Mouse (Mus musculus) myocyte (in vitro differentiated cells): ENCODE measurements at regions not wholly inside any gene's neighbourhood (a gene's known extent, or its start where the extent isn't known, plus 50 kb on each side); places are given as distances from the start of the nearest gene placed in this dataset.
A peak's percentile ranks its signal among the peaks of the same experiment; 100 is the strongest.

Experiments
- H3K27me3 ChIP-seq: one replicate; pipeline ENCODE4 v1.6.1; 2011; ENCODE audit not compliant: control insufficient read depth, insufficient read depth, insufficient read length
- H3K36me3 ChIP-seq: one replicate; pipeline ENCODE4 v1.6.1; 2011; ENCODE audit not compliant: control insufficient read depth, insufficient read depth
- H3K4me2 ChIP-seq: one replicate; pipeline ENCODE4 v1.6.1; 2011; ENCODE audit warnings: low read depth, control low read depth
- H3K4me3 ChIP-seq: one replicate; pipeline ENCODE4 v1.5.1; 2011; ENCODE audit warnings: mild to moderate bottlenecking, control low read depth, moderate library complexity
- H3K79me2 ChIP-seq: one replicate; pipeline ENCODE4 v1.6.1; 2011; ENCODE audit not compliant: control insufficient read depth, insufficient read depth
- H3ac ChIP-seq: one replicate; pipeline ENCODE4 v1.6.1; 2011; ENCODE audit not compliant: control insufficient read depth, insufficient read length
- CEBPB ChIP-seq: IDR thresholded peaks from 2 replicates; pipeline ENCODE4 v1.6.1; 2011; ENCODE audit warnings: mild to moderate bottlenecking, moderate library complexity; ENCODE audit not compliant: poor library complexity, insufficient read depth, severe bottlenecking
- E2F4 ChIP-seq: IDR thresholded peaks from one replicate; pipeline ENCODE4 v1.6.1; 2011; ENCODE audit warnings: mild to moderate bottlenecking, control low read depth, moderate library complexity; ENCODE audit not compliant: insufficient read depth
- MAX ChIP-seq: IDR thresholded peaks from one replicate; pipeline ENCODE4 v1.6.1; 2011; ENCODE audit warnings: low read depth, mild to moderate bottlenecking, control low read depth
- MYOD1 ChIP-seq, 3 experiments: IDR thresholded peaks; one replicate each; pipeline ENCODE4 v1.6.1; 2011; ENCODE audit warnings: control low read depth in 2 of 3, low read depth in 2 of 3, mild to moderate bottlenecking in 2 of 3, moderate library complexity in 1 of 3; ENCODE audit not compliant: insufficient read length in 2 of 3, control insufficient read depth in 1 of 3
- MYOG ChIP-seq, 3 experiments: IDR thresholded peaks; one replicate each; pipeline ENCODE4 v1.6.1; 2011; ENCODE audit warnings: control low read depth in 2 of 3, low read depth in 2 of 3, mild to moderate bottlenecking in 2 of 3; ENCODE audit not compliant: insufficient read length in 2 of 3, control insufficient read depth in 1 of 3, insufficient read depth in 1 of 3
- POLR2A ChIP-seq: IDR thresholded peaks from one replicate; pipeline ENCODE4 v1.6.1; 2011; ENCODE audit warnings: low read depth, mild to moderate bottlenecking, control low read depth, moderate library complexity; ENCODE audit not compliant: insufficient read length
- POLR2AphosphoS2 ChIP-seq: IDR thresholded peaks from one replicate; pipeline ENCODE4 v1.6.1; 2011; ENCODE audit warnings: low read depth, control low read depth; ENCODE audit not compliant: insufficient read length
- REST ChIP-seq: IDR thresholded peaks from one replicate; pipeline ENCODE4 v1.6.1; 2011; ENCODE audit warnings: mild to moderate bottlenecking, control low read depth, moderate library complexity; ENCODE audit not compliant: insufficient read depth, insufficient read length
- SRF ChIP-seq: IDR thresholded peaks from one replicate; pipeline ENCODE4 v1.6.1; 2011; ENCODE audit warnings: low read depth; ENCODE audit not compliant: control insufficient read depth, insufficient read length
- TCF12 ChIP-seq: IDR thresholded peaks from one replicate; pipeline ENCODE4 v1.6.1; 2011; ENCODE audit warnings: mild to moderate bottlenecking, control low read depth; ENCODE audit not compliant: poor library complexity, insufficient read depth, severe bottlenecking
- TCF3 ChIP-seq: IDR thresholded peaks from one replicate; pipeline ENCODE4 v1.6.1; 2011; ENCODE audit warnings: low read depth, control low read depth; ENCODE audit not compliant: insufficient read length
- USF1 ChIP-seq: IDR thresholded peaks from one replicate; pipeline ENCODE4 v1.6.1; 2011; ENCODE audit warnings: low read depth, mild to moderate bottlenecking, control low read depth, moderate library complexity

GRCm38 (mm10) chr13:44055573-44056491 lies 271.3 kb downstream of the Cd83 start:
- Histone ChIP-seq H3K36me3 (no peaks in the 10 kb centered on the region), H3K4me3 (no peak overlapping the region), H3K79me2 (no peaks in the 10 kb centered on the region), H3ac (no peak overlapping the region), H3K4me2 (no peak overlapping the region), H3K27me3 (no peaks in the 10 kb centered on the region)
- no peak for TF ChIP-seq MYOG (IDR thresholded peaks at IDR 0.05; ENCODE audit: control insufficient read depth in 1 of 3, insufficient read depth in 1 of 3, insufficient read length in 2 of 3, low read depth in 2 of 3)
- TF ChIP-seq SRF, result no peak
- TF ChIP-seq USF1, result no peak
- TF ChIP-seq TCF12, result no peak
- TF ChIP-seq E2F4, result no peak
- no peak for TF ChIP-seq TCF3
- no peak for TF ChIP-seq CEBPB
- no peak for TF ChIP-seq POLR2A
- TF ChIP-seq POLR2AphosphoS2, result no peak
- TF ChIP-seq MAX, result no peak
- TF ChIP-seq REST, result no peak
- TF ChIP-seq MYOD1 (IDR thresholded peaks at IDR 0.05; ENCODE audit: control insufficient read depth in 1 of 3, insufficient read length in 2 of 3, low read depth in 2 of 3), result no peak

- TF ChIP-seq MAX (no peak), MYOG (IDR thresholded peaks at IDR 0.05; ENCODE audit: control insufficient read depth in 1 of 3, insufficient read depth in 1 of 3, insufficient read length in 2 of 3, low read depth in 2 of 3) (no peak), POLR2A (no peak), E2F4 (no peak), MYOD1 (IDR thresholded peaks at IDR 0.05; ENCODE audit: control insufficient read depth in 1 of 3, insufficient read length in 2 of 3, low read depth in 2 of 3) (no peak), USF1 (no peak), REST (no peak), SRF (no peak), CEBPB (no peak), TCF12 (no peak), POLR2AphosphoS2 (no peak), TCF3 (no peak)
- Histone ChIP-seq H3K36me3 (no peaks in the 10 kb centered on the region), H3K79me2 (no peaks in the 10 kb centered on the region), H3K4me2 (no peak overlapping the region), H3K4me3 (no peak overlapping the region), H3K27me3 (no peaks in the 10 kb centered on the region), H3ac (no peak overlapping the region)
Observed at GRCm38 (mm10) chr13:44056716-44057115, 272.1 kb downstream of the Cd83 start.

- TF ChIP-seq SRF (no peak), TCF12 (no peak), E2F4 (no peak), MYOG (IDR thresholded peaks at IDR 0.05; ENCODE audit: control insufficient read depth in 1 of 3, insufficient read depth in 1 of 3, insufficient read length in 2 of 3, low read depth in 2 of 3) (no peak), TCF3 (no peak), REST (no peak), USF1 (no peak), MYOD1 (IDR thresholded peaks at IDR 0.05; ENCODE audit: control insufficient read depth in 1 of 3, insufficient read length in 2 of 3, low read depth in 2 of 3) (no peak), POLR2A (no peak), POLR2AphosphoS2 (no peak), MAX (no peak), CEBPB (no peak)
- H3K27me3 ChIP-seq, result no peaks in the 10 kb centered on the region
- H3K79me2 ChIP-seq, result no peaks in the 10 kb centered on the region
- no peak overlapping the region for H3K4me3 ChIP-seq
- no peak overlapping the region for H3K4me2 ChIP-seq
- H3K36me3 ChIP-seq, result no peaks in the 10 kb centered on the region
- H3ac ChIP-seq, result no peak overlapping the region
Observed at GRCm38 (mm10) chr13:44057542-44057941, 273.0 kb downstream of the Cd83 start.

GRCm38 (mm10) chr13:44058277-44058676 lies 273.7 kb downstream of the Cd83 start:
- Histone ChIP-seq H3K36me3 (no peaks in the 10 kb centered on the region), H3ac (no peak overlapping the region), H3K4me3 (no peak overlapping the region), H3K27me3 (no peaks in the 10 kb centered on the region), H3K79me2 (no peaks in the 10 kb centered on the region), H3K4me2 (no peak overlapping the region)
- TF ChIP-seq E2F4, result no peak
- no peak for TF ChIP-seq MAX
- TF ChIP-seq TCF12, result no peak
- no peak for TF ChIP-seq USF1
- TF ChIP-seq REST, result no peak
- no peak for TF ChIP-seq POLR2AphosphoS2
- no peak for TF ChIP-seq SRF
- no peak for TF ChIP-seq MYOD1 (IDR thresholded peaks at IDR 0.05; ENCODE audit: control insufficient read depth in 1 of 3, insufficient read length in 2 of 3, low read depth in 2 of 3)
- no peak for TF ChIP-seq MYOG (IDR thresholded peaks at IDR 0.05; ENCODE audit: control insufficient read depth in 1 of 3, insufficient read depth in 1 of 3, insufficient read length in 2 of 3, low read depth in 2 of 3)
- no peak for TF ChIP-seq CEBPB
- no peak for TF ChIP-seq POLR2A
- no peak for TF ChIP-seq TCF3

- H3ac ChIP-seq, result no peak overlapping the region
- no peaks in the 10 kb centered on the region for H3K36me3 ChIP-seq
- no peaks in the 10 kb centered on the region for H3K27me3 ChIP-seq
- no peak overlapping the region for H3K4me2 ChIP-seq
- H3K79me2 ChIP-seq, result no peaks in the 10 kb centered on the region
- TF ChIP-seq MAX, result no peak
- TF ChIP-seq MYOG (IDR thresholded peaks at IDR 0.05; ENCODE audit: control insufficient read depth in 1 of 3, insufficient read depth in 1 of 3, insufficient read length in 2 of 3, low read depth in 2 of 3), result peak in 1 of 3 experiments; percentile 64
- TF ChIP-seq E2F4, result no peak
- TF ChIP-seq USF1, result no peak
- no peak for TF ChIP-seq REST
- peak in 2 of 3 experiments; percentile 12 to 91 for TF ChIP-seq MYOD1 (IDR thresholded peaks at IDR 0.05; ENCODE audit: control insufficient read depth in 1 of 3, insufficient read length in 2 of 3, low read depth in 2 of 3)
- TF ChIP-seq POLR2AphosphoS2, result no peak
- no peak for TF ChIP-seq POLR2A
- no peak for TF ChIP-seq SRF
- no peak for TF ChIP-seq TCF12
- TF ChIP-seq TCF3, result no peak
- no peak for TF ChIP-seq CEBPB
- H3K4me3 ChIP-seq, result no peak overlapping the region
Observed at GRCm38 (mm10) chr13:44059436-44059835, 274.9 kb downstream of the Cd83 start.
